Mouse (Mus musculus) heart, embryonic 11.5 days (tissue): ENCODE results near the gene Rbms1. TPM values are rescaled to one million over a fixed set of nuclear protein-coding genes. Genes with fewer than 3 reads are reported as not detected.

Experiments used
- ATAC-seq: fragments of 200-750 bp; cut with Nextera tagmentation; replicated peaks from 2 replicates; pipeline ENCODE4 v1.8.0; 2017; ENCODE audit warnings: moderate library complexity; ENCODE audit not compliant: insufficient number of reproducible peaks, low FRiP score, low TSS enrichment
- H3K27ac ChIP-seq: fragments of 300-500 bp; sonication (generic); 2 replicates; pipeline ENCODE4 v1.5.1; 2014; ENCODE audit warnings: mild to moderate bottlenecking, low read depth, low read length
- H3K27me3 ChIP-seq: fragments of 300-500 bp; sonication (generic); 2 replicates; pipeline ENCODE4 v1.6.1; 2014; ENCODE audit warnings: mild to moderate bottlenecking, low read length, mixed read lengths; ENCODE audit not compliant: control insufficient read depth, insufficient read depth
- H3K36me3 ChIP-seq: fragments of 300-500 bp; sonication (generic); 2 replicates; pipeline ENCODE4 v1.6.1; 2014; ENCODE audit warnings: mild to moderate bottlenecking, low read length, moderate library complexity, mixed read lengths; ENCODE audit not compliant: control insufficient read depth, insufficient read depth
- H3K4me1 ChIP-seq: fragments of 300-500 bp; sonication (generic); 2 replicates; pipeline ENCODE4 v1.6.1; 2014; ENCODE audit warnings: low read length; ENCODE audit not compliant: control insufficient read depth, insufficient read depth
- H3K4me2 ChIP-seq: fragments of 300-500 bp; sonication (generic); 2 replicates; pipeline ENCODE4 v1.6.1; 2014; ENCODE audit warnings: mild to moderate bottlenecking, moderate library complexity
- H3K4me3 ChIP-seq: fragments of 300-500 bp; sonication (generic); 2 replicates; pipeline ENCODE4 v1.5.1; 2014; ENCODE audit warnings: low read depth, low read length
- H3K9ac ChIP-seq: fragments of 300-500 bp; sonication (generic); 2 replicates; pipeline ENCODE4 v1.6.1; 2014; ENCODE audit warnings: mild to moderate bottlenecking, low read depth, low read length, moderate library complexity
- H3K9me3 ChIP-seq: fragments of 300-500 bp; sonication (generic); replicated peaks from 2 replicates; pipeline ENCODE4 v1.6.1; 2016; ENCODE audit warnings: low read length; ENCODE audit not compliant: control insufficient read depth
- WGBS: fragments of 180-500 bp; shearing (Covaris S2); extraction: QIAGEN DNeasy Blood & Tissue Kit; methylation state at CpG from one replicate; pipeline ENCODE4 v1.1.7; 2014; ENCODE audit not compliant: insufficient replicate concordance; 5-methylcytosine and 5-hydroxymethylcytosine counted together
- polyA plus RNA-seq: library from polyadenylated mRNA; unstranded; fragments of >200 nt; fragmentation: Nextera tagmentation; extraction: Ambion mirVana; gene quantifications from 2 replicates; pipeline ENCODE4 v1.2.1, GENCODE M21; 2014

Rbms1 gene
- polyA plus RNA-seq, 1 experiment from 2014 or later, result 121 TPM

DNA sequence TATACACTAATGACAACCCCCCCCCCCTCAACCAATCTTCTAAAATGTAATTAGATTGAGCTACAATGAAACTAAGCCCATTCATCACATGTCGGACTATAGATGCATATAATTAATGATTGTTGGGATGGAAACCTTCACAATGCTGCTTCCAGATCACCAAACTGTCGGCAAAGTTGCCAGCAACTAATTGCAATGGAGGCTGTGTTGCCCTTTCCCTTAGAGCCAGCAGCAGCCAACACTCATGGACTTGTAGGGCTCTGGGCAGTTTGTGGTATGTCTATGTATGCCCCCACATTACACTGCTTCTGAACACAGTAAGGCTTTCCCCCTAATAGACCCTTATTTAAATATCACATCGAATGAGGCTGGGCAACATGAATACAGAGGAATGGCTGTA, 173.9 kb downstream of the Rbms1 start:
- Histone ChIP-seq H3K27me3 (no peaks in the 10 kb centered on the region), H3K9me3 (no peaks in the 10 kb centered on the region), H3K4me1 (peaks cover 6% of the 10 kb centered on the region; the same call in 1 of the 2 replicates), H3K9ac (no peak overlapping the region), H3K4me3 (no peak overlapping the region), H3K36me3 (0 out of 2 replicates have a peak, but pooled peaks cover 3% of the 10 kb centered on the region), H3K27ac (no peak overlapping the region), H3K4me2 (no peak overlapping the region)
- ATAC-seq, result no peak
- 86% methylated on average over 3 of the region's 3 CpGs for WGBS

GRCm38 (mm10) chr2:60788173-60788908, 174.7 kb downstream of the Rbms1 start:
- H3K9ac ChIP-seq, result no peak overlapping the region
- 0 out of 2 replicates have a peak, but pooled peaks cover 3% of the 10 kb centered on the region for H3K36me3 ChIP-seq
- peaks cover 6% of the 10 kb centered on the region; the same call in 1 of the 2 replicates for H3K4me1 ChIP-seq
- H3K27ac ChIP-seq, result no peak overlapping the region
- ATAC-seq, result no peak
- no peaks in the 10 kb centered on the region for H3K27me3 ChIP-seq
- no peak overlapping the region for H3K4me3 ChIP-seq
- WGBS, result 87% methylated on average over 6 of the region's 6 CpGs
- H3K9me3 ChIP-seq, result no peaks in the 10 kb centered on the region
- H3K4me2 ChIP-seq, result no peak overlapping the region

DNA sequence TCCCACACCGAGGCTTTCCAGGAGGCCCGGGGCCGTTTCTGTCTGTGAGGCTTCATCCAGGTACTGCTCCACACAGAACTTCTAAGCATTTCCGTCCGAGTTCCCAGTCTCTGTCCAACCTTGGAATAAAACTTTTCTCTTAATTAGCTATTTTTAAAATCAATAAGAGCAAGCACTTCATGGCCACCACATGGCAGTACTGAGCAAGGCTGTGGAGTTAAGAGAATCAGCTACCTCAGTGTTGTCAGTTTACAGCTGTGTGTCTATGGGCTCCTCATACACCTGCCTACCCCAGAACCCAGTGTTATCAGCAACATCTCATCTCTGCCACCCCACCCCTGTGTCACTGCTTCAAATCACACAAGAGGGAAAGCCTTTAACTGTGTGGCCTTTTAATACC, 175.9 kb downstream of the Rbms1 start:
- no peak for ATAC-seq
- H3K27ac ChIP-seq, result no peak overlapping the region
- WGBS, result 88% methylated on average over 5 of the region's 5 CpGs
- no peak overlapping the region for H3K4me2 ChIP-seq
- no peak overlapping the region for H3K4me3 ChIP-seq
- H3K27me3 ChIP-seq, result no peaks in the 10 kb centered on the region
- peaks cover 6% of the 10 kb centered on the region; the same call in 1 of the 2 replicates for H3K4me1 ChIP-seq
- H3K9me3 ChIP-seq, result no peaks in the 10 kb centered on the region
- H3K9ac ChIP-seq, result no peak overlapping the region
- H3K36me3 ChIP-seq, result 0 out of 2 replicates have a peak, but pooled peaks cover 3% of the 10 kb centered on the region

DNA sequence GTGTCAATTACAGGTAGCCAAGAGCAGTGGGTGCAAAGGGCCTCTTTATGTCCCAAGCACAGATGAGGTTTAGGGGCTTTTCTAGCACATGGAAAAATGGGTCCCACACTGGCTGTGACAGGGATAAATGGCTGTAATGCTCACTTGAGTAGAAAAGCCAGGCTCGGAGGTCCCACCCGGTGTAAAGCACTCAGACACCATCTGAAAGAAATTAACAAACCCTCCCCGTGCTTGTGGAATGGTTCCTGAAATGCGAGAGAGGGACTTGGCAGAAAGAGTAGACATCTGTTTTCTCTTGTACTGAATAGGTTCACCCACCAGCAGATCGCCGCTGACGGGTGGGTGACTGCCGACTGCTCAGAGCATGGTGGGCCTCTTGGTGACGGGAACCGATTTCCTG, 176.7 kb downstream of the Rbms1 start:
- no peak for ATAC-seq
- H3K27ac ChIP-seq, result no peak overlapping the region

DNA sequence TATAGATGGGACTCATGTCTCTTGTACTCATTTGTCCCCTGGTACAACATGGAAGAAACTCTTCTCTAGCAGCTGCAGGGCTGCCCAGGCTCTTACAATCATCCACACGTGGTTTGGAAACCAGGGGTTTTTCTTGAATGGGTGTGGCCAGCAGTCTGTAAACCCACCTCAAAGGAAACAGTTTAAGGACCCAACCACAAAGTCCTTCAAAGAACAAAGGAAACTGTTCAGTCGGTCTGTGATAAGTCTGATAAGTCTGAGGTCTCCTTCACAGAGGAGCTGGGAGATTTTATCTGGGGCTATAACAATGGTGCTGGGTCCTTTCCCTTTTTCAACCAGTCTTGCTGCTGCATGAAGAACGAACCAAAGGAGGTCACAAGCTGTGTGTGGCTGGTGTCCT, 188.5 kb downstream of the Rbms1 start:
- H3K9ac ChIP-seq, result no peak overlapping the region
- no peak overlapping the region for H3K27ac ChIP-seq
- no peak overlapping the region for H3K4me2 ChIP-seq
- H3K36me3 ChIP-seq, result peaks cover 28% of the 10 kb centered on the region
- no peaks in the 10 kb centered on the region for H3K27me3 ChIP-seq
- no peak for ATAC-seq
- no peaks in the 10 kb centered on the region for H3K4me1 ChIP-seq
- H3K4me3 ChIP-seq, result no peak overlapping the region
- no peaks in the 10 kb centered on the region for H3K9me3 ChIP-seq
- 46% methylated on average over 3 of the region's 3 CpGs for WGBS

More for the DNA sequence above, 176.7 kb downstream of the Rbms1 start:
- Histone ChIP-seq H3K4me2 (no peak overlapping the region), H3K9me3 (no peaks in the 10 kb centered on the region), H3K9ac (no peak overlapping the region), H3K4me1 (peaks cover 6% of the 10 kb centered on the region; the same call in 1 of the 2 replicates), H3K4me3 (no peak overlapping the region), H3K27me3 (no peaks in the 10 kb centered on the region), H3K36me3 (peaks cover 3% of the 10 kb centered on the region; the same call in 1 of the 2 replicates)
- WGBS, result 68% methylated on average over 10 of the region's 10 CpGs

DNA sequence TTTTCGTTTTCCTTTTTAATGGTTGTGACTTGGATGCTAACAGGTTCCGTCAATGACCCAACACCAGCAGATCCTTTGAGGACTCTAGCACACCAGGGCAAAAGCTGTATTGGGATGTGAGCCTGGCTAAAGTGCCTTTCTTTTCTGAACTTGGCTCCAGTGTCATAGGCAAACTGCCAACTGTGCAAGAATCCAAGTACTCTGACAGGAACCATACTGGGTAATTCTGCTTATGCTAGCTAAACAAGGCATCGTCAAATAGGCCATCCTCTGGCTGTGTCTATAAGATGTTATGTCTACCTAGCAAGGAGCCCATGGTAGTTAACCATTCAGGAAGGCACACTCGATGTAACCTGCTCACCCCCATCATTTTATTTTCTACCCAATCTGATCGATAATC, 189.4 kb downstream of the Rbms1 start:
- H3K27ac ChIP-seq, result no peak overlapping the region
- ATAC-seq, result no peak
- H3K9me3 ChIP-seq, result no peaks in the 10 kb centered on the region
- WGBS, result 91% methylated on average over 5 of the region's 5 CpGs
- no peak overlapping the region for H3K4me3 ChIP-seq
- no peaks in the 10 kb centered on the region for H3K4me1 ChIP-seq
- peaks cover 26% of the 10 kb centered on the region for H3K36me3 ChIP-seq
- H3K4me2 ChIP-seq, result no peak overlapping the region
- H3K27me3 ChIP-seq, result no peaks in the 10 kb centered on the region
- H3K9ac ChIP-seq, result no peak overlapping the region

DNA sequence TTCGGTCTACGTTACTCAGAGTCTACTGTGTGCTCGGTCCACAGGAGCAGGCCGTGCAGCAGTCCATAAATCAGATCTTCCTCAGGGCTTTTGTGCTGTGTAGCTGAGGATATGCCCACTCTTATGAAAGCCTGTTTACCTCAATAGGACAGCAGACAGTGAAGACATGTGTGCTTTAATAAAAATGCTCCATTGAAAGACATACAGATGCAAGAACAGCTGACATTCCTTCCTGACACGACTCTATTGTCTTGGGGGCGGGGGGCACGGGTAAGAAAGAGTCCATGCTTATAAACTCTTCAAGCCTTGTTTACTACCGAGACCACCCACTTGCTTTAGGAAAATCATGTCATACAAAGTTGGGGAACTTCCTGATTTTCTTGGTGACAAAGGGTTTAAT, 196.6 kb downstream of the Rbms1 start:
- Histone ChIP-seq H3K27me3 (no peaks in the 10 kb centered on the region), H3K4me3 (no peak overlapping the region), H3K4me1 (no peaks in the 10 kb centered on the region), H3K36me3 (peaks cover 15% of the 10 kb centered on the region), H3K4me2 (no peak overlapping the region), H3K9ac (no peak overlapping the region), H3K9me3 (no peaks in the 10 kb centered on the region), H3K27ac (no peak overlapping the region)
- 81% methylated on average over 8 of the region's 8 CpGs for WGBS
- no peak for ATAC-seq

GRCm38 (mm10) chr2:60756218-60756617, 206.8 kb downstream of the Rbms1 start:
- Histone ChIP-seq H3K9me3 (no peaks in the 10 kb centered on the region), H3K27me3 (no peaks in the 10 kb centered on the region), H3K4me3 (no peak overlapping the region), H3K9ac (no peak overlapping the region), H3K4me2 (no peak overlapping the region), H3K27ac (no peak overlapping the region), H3K36me3 (peaks cover 17% of the 10 kb centered on the region), H3K4me1 (no peaks in the 10 kb centered on the region)
- WGBS, result 90% methylated on average over 9 of the region's 9 CpGs
- no peak for ATAC-seq

GRCm38 (mm10) chr2:60755101-60755500, 207.9 kb downstream of the Rbms1 start:
- no peak overlapping the region for H3K9ac ChIP-seq
- no peaks in the 10 kb centered on the region for H3K9me3 ChIP-seq
- WGBS, result 95% methylated on average over 7 of the region's 7 CpGs
- no peaks in the 10 kb centered on the region for H3K27me3 ChIP-seq
- no peak overlapping the region for H3K4me2 ChIP-seq
- ATAC-seq, result no peak
- H3K27ac ChIP-seq, result no peak overlapping the region
- no peak overlapping the region for H3K4me3 ChIP-seq
- peaks cover 16% of the 10 kb centered on the region for H3K36me3 ChIP-seq
- H3K4me1 ChIP-seq, result no peaks in the 10 kb centered on the region
